Mouse (Mus musculus): ENCODE measurements around the gene Rbm8a.

- TF ChIP-seq CTCF (IDR thresholded peaks at IDR 0.05; ENCODE audit: low read depth, low read length), result no peak
- TF ChIP-seq POLR2AphosphoS5 (IDR thresholded peaks at IDR 0.05; ENCODE audit: insufficient replicate concordance, low read depth, low read length), result no peak
- TF ChIP-seq GATA2 (IDR thresholded peaks at IDR 0.05; ENCODE audit: borderline replicate concordance, low read depth, low read length), result no peak
Observed at GRCm38 (mm10) chr3:96601941-96602703, 27.6 kb upstream of the Rbm8a start.

All from G1E (cell line).